Mouse (Mus musculus) myocyte (in vitro differentiated cells): ENCODE data around the gene Fyn.

Source experiments
- CEBPB ChIP-seq: IDR thresholded peaks from 2 replicates; pipeline ENCODE4 v1.6.1; 2011; ENCODE audit warnings: mild to moderate bottlenecking, moderate library complexity; ENCODE audit not compliant: poor library complexity, insufficient read depth, severe bottlenecking
- E2F4 ChIP-seq: IDR thresholded peaks from one replicate; pipeline ENCODE4 v1.6.1; 2011; ENCODE audit warnings: mild to moderate bottlenecking, control low read depth, moderate library complexity; ENCODE audit not compliant: insufficient read depth
- MAX ChIP-seq: IDR thresholded peaks from one replicate; pipeline ENCODE4 v1.6.1; 2011; ENCODE audit warnings: low read depth, mild to moderate bottlenecking, control low read depth
- MYOD1 ChIP-seq, 3 experiments: IDR thresholded peaks; one replicate each; pipeline ENCODE4 v1.6.1; 2011; ENCODE audit warnings: control low read depth in 2 of 3, low read depth in 2 of 3, mild to moderate bottlenecking in 2 of 3, moderate library complexity in 1 of 3; ENCODE audit not compliant: insufficient read length in 2 of 3, control insufficient read depth in 1 of 3
- POLR2A ChIP-seq: IDR thresholded peaks from one replicate; pipeline ENCODE4 v1.6.1; 2011; ENCODE audit warnings: low read depth, mild to moderate bottlenecking, control low read depth, moderate library complexity; ENCODE audit not compliant: insufficient read length
- SRF ChIP-seq: IDR thresholded peaks from one replicate; pipeline ENCODE4 v1.6.1; 2011; ENCODE audit warnings: low read depth; ENCODE audit not compliant: control insufficient read depth, insufficient read length

DNA sequence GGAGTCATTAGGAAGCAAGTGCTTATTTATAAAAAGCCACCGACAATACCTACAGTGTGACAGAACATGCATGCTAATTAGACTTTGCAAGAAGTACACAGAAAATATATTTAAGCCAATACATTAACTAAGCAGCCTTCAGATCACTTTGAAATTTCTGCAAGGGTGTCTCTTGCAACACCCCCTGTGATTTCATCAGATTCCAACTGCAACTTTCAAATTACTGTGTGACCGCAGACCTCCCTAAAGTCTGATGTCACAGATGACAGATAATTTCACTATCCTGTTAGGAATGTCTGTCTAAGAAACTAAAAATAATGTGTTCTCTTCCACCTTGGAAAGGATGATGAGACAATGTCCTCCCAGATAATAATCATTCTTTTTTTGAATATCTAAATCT, 44.4 kb upstream of the Fyn start:
- TF ChIP-seq MYOD1 (IDR thresholded peaks at IDR 0.05; ENCODE audit: control insufficient read depth in 1 of 3, insufficient read length in 2 of 3, low read depth in 2 of 3) (no peak), SRF (no peak), CEBPB (peak; percentile 96), POLR2A (no peak), MAX (no peak), E2F4 (no peak)
